10 mouse cellular contexts compared by ENCODE assay signal in genomic region chr8:3450670-3451069, GRCm38 (mm10). TPM values are rescaled to one million over a fixed set of nuclear protein-coding genes. Genes with fewer than 3 reads are reported as not detected.
A peak's percentile ranks its signal among the peaks of the same experiment; 100 is the strongest.
DNase-seq lines count a peak whose midpoint lies in the region; ATAC-seq and TF ChIP-seq lines count a peak whose summit lies in the region.
"Had no signal": no experiment of that assay in that cellular context is flagged by ENCODE, and none has a peak within 500 bp of the region (broad histone marks: within the 10 kb centered on the region; RNA-seq: fewer than 3 reads in every experiment).

No protein-coding gene starts in this region.

- H3K36me3 ChIP-seq in kidney, embryonic 16.5 days (ENCODE audit: insufficient read depth, low read length), result peaks cover 85% of the 10 kb centered on the region
- no peaks in the 10 kb centered on the region for H3K36me3 ChIP-seq in CH12.LX (replicated peaks in 1 of 2; ENCODE audit: control insufficient read depth in 1 of 2, insufficient read depth in 1 of 2, low read length in 1 of 2)
- peaks cover 85% of the 10 kb centered on the region for H3K36me3 ChIP-seq in embryonic facial prominence, embryonic 14.5 days (ENCODE audit: control insufficient read depth, insufficient read depth, low read length)

- in situ Hi-C loops in CH12.LX (cut with MboI; ENCODE audit: low pct_ligation_motif_present, low pct_unique_long_range_greater_than_20kb, low sequenced_read_pairs), result no loop called here

- H3K9me3 ChIP-seq in kidney, embryonic 16.5 days (ENCODE audit: low read length), result no peaks in the 10 kb centered on the region
- no peaks in the 10 kb centered on the region for H3K9me3 ChIP-seq in CH12.LX (replicated peaks; ENCODE audit: low read length)
- H3K9me3 ChIP-seq in embryonic facial prominence, embryonic 14.5 days (ENCODE audit: control insufficient read depth, low read length), result no peaks in the 10 kb centered on the region
- H3K9me3 ChIP-seq: embryonic facial prominence, embryonic 15.5 days; megakaryocyte, embryonic 14.5 days had no signal

- no peak overlapping the region for H3K9ac ChIP-seq in kidney, embryonic 16.5 days (replicated peaks; ENCODE audit: low read length)
- no peak overlapping the region for H3K9ac ChIP-seq in CH12.LX (ENCODE audit: insufficient read depth, low read depth)
- no peak overlapping the region for H3K9ac ChIP-seq in embryonic facial prominence, embryonic 14.5 days (ENCODE audit: low read depth, low read length)
- H3K9ac ChIP-seq: embryonic facial prominence, embryonic 15.5 days had no signal

- H3K27ac ChIP-seq in kidney, embryonic 16.5 days (ENCODE audit: low read length), result no peak overlapping the region
- no peak overlapping the region for H3K27ac ChIP-seq in CH12.LX (ENCODE audit: insufficient read depth, low read depth)
- H3K27ac ChIP-seq in bone marrow macrophage, adult 2 months (ENCODE audit: insufficient read depth, low read depth, low read length), result no peak overlapping the region
- H3K27ac ChIP-seq in embryonic facial prominence, embryonic 14.5 days (replicated peaks; ENCODE audit: low read depth, low read length), result no peak overlapping the region
- H3K27ac ChIP-seq: embryonic facial prominence, embryonic 15.5 days had no signal

- no peak overlapping the region for H3K4me2 ChIP-seq in kidney, embryonic 16.5 days (replicated peaks; ENCODE audit: low read depth, low read length)
- H3K4me2 ChIP-seq in CH12.LX (ENCODE audit: insufficient read depth, low read depth, poor library complexity, severe bottlenecking), result no peak overlapping the region
- no peak overlapping the region for H3K4me2 ChIP-seq in embryonic facial prominence, embryonic 14.5 days (ENCODE audit: low read depth, low read length)
- H3K4me2 ChIP-seq: embryonic facial prominence, embryonic 15.5 days had no signal

- no peak for TF ChIP-seq EP300 in CH12.LX (IDR thresholded peaks at IDR 0.05; ENCODE audit: low read length)

- H3K4me3 ChIP-seq in kidney, embryonic 16.5 days (ENCODE audit: low read length), result no peak overlapping the region
- H3K4me3 ChIP-seq in CH12.LX (replicated peaks in 1 of 3; ENCODE audit: low read depth in 2 of 3, low read length in 2 of 3, poor library complexity in 1 of 3), result no peak overlapping the region
- H3K4me3 ChIP-seq in bone marrow macrophage, adult 2 months (ENCODE audit: insufficient read depth, low read length), result no peak overlapping the region
- H3K4me3 ChIP-seq in embryonic facial prominence, embryonic 14.5 days (ENCODE audit: low read depth, low read length), result no peak overlapping the region
- H3K4me3 ChIP-seq: embryonic facial prominence, embryonic 15.5 days; megakaryocyte, embryonic 14.5 days had no signal

- no peaks in the 10 kb centered on the region for H3K4me1 ChIP-seq in kidney, embryonic 16.5 days (ENCODE audit: insufficient read depth, low read length)
- H3K4me1 ChIP-seq in CH12.LX (ENCODE audit: control insufficient read depth in 1 of 2, insufficient read depth in 2 of 2), result peaks cover 0 to 4% of the 10 kb centered on the region in 2 experiments; a peak in 1 of 4 replicates
- H3K4me1 ChIP-seq in bone marrow macrophage, adult 2 months (ENCODE audit: control insufficient read depth, insufficient read depth, low read length), result no peaks in the 10 kb centered on the region
- H3K4me1 ChIP-seq in embryonic facial prominence, embryonic 14.5 days (ENCODE audit: control insufficient read depth, insufficient read depth, low read length), result no peaks in the 10 kb centered on the region
- H3K4me1 ChIP-seq: embryonic facial prominence, embryonic 15.5 days had no signal

- dilution Hi-C loops in CH12.LX (cut with MboI; ENCODE audit: extremely low pct_ligation_motif_present, extremely low pct_unique_long_range_greater_than_20kb, low sequenced_read_pairs), result no loop called here

- H3K27me3 ChIP-seq in kidney, embryonic 16.5 days (ENCODE audit: insufficient read depth, low read length), result no peaks in the 10 kb centered on the region
- H3K27me3 ChIP-seq in CH12.LX (replicated peaks), result no peaks in the 10 kb centered on the region
- no peaks in the 10 kb centered on the region for H3K27me3 ChIP-seq in embryonic facial prominence, embryonic 14.5 days (replicated peaks; ENCODE audit: control insufficient read depth, insufficient read depth, low read length)
- H3K27me3 ChIP-seq: embryonic facial prominence, embryonic 15.5 days; megakaryocyte, embryonic 14.5 days had no signal

- no peak for ATAC-seq in kidney, embryonic 16.5 days (ENCODE audit: low FRiP score, low TSS enrichment)
- ATAC-seq in embryonic facial prominence, embryonic 14.5 days (ENCODE audit: low read depth), result no peak
- ATAC-seq in inflammation-experienced regulatory T-cells, adult 6 months, result peak; percentile 68

- peak; percentile 49 for DNase-seq in kidney, adult 9 months
- peak; percentile 59 for DNase-seq in CH12.LX (ENCODE audit: extremely low read depth)
- DNase-seq in embryonic facial prominence, embryonic 14.5 days (ENCODE audit: low spot score), result peak; percentile 54
- peak; percentile 44 for DNase-seq in lung, postnatal 25 days (ENCODE audit: low spot score)
- DNase-seq in retina, postnatal 7 days (ENCODE audit: low read depth, low spot score), result peak; percentile 50

- no peak for TF ChIP-seq POLR2A in CH12.LX (IDR thresholded peaks at IDR 0.05; ENCODE audit: low read depth, low read length)
- no peak for TF ChIP-seq POLR2A in bone marrow macrophage, adult 2 months (IDR thresholded peaks at IDR 0.05; ENCODE audit: borderline replicate concordance, low read depth, low read length)

- no peaks in the 10 kb centered on the region for H3K79me2 ChIP-seq in CH12.LX (replicated peaks; ENCODE audit: control insufficient read depth, extremely low read depth, insufficient read depth, poor library complexity, severe bottlenecking)

- TF ChIP-seq CTCF in CH12.LX (conservative IDR thresholded peaks at IDR 0.05 in 1 of 2, IDR thresholded peaks at IDR 0.05 in 1 of 2; ENCODE audit: low read depth in 2 of 2, low read length in 2 of 2), result peak; percentile 84 to 90
- TF ChIP-seq CTCF in bone marrow macrophage, adult 2 months (IDR thresholded peaks at IDR 0.05; ENCODE audit: low read depth, low read length), result peak; percentile 66

- 30% methylated on average over 5 of the region's 5 CpGs for WGBS in kidney, embryonic 16.5 days
- 32% methylated on average over 5 of the region's 5 CpGs for WGBS in embryonic facial prominence, embryonic 14.5 days

- peak; percentile 54 for TF ChIP-seq RAD21 in CH12.LX (IDR thresholded peaks at IDR 0.05; ENCODE audit: low read depth, low read length)

TF ChIP-seq in CH12.LX, 34 proteins besides CTCF, POLR2A, EP300 and RAD21 (continues in another document):
- TF ChIP-seq CHD1 (IDR thresholded peaks at IDR 0.05; ENCODE audit: low read depth, low read length), result no peak

RNA-seq across cellular contexts. Expression of gene Pex11g, which starts 16.8 kb away (rescaled TPM):
- polyA plus RNA-seq in kidney, embryonic 16.5 days (2015; fragmentation: Nextera tagmentation; extraction: Ambion mirVana), result 8.7 and 10.1 TPM in 2 replicates
- 4.9 and 5.9 TPM in 2 replicates for total RNA-seq in CH12.LX (2012; rRNA removed)
- 1.3 and 2.4 TPM in 2 replicates for total RNA-seq in CH12.LX (2014; rRNA removed)
- 1.9 and 2.7 TPM in 2 replicates for polyA plus RNA-seq in CH12.LX (2012; ENCODE audit: insufficient read length, low read depth)
- 3.1 and 4.5 TPM in 2 replicates for polyA plus RNA-seq in bone marrow macrophage, adult 2 months (2012; ENCODE audit: insufficient read depth, insufficient read length, missing spikeins)
- 3.4 and 4.5 TPM in 2 replicates for polyA plus RNA-seq in embryonic facial prominence, embryonic 14.5 days (2014; fragmentation: Nextera tagmentation; extraction: Ambion mirVana)
- 10 to 100 TPM in 2 of 3 experiments, 1 to 10 TPM in 1; 9.0 to 20.4 (median 16.7) TPM for polyA plus RNA-seq in inflammation-experienced regulatory T-cells, adult 6 months (2017; shearing (Covaris generic))

RNA-seq across cellular contexts. Expression of gene Tex45, which starts 20.0 kb away (rescaled TPM):
- 0.19 TPM in 1 of 2 replicates, not detected in the other for polyA plus RNA-seq in kidney, embryonic 16.5 days (2015; fragmentation: Nextera tagmentation; extraction: Ambion mirVana)
- total RNA-seq in CH12.LX (2012; rRNA removed) (not detected in 2 replicates), CH12.LX (2014; rRNA removed) (not detected in 2 replicates)
- polyA plus RNA-seq in CH12.LX (2012; ENCODE audit: insufficient read length, low read depth), result not detected in 2 replicates
- polyA plus RNA-seq in bone marrow macrophage, adult 2 months (2012; ENCODE audit: insufficient read depth, insufficient read length, missing spikeins), result not detected in 2 replicates
- polyA plus RNA-seq in embryonic facial prominence, embryonic 14.5 days (2014; fragmentation: Nextera tagmentation; extraction: Ambion mirVana), result 0.18 TPM in 1 of 2 replicates, not detected in the other
- polyA plus RNA-seq in inflammation-experienced regulatory T-cells, adult 6 months (2017; shearing (Covaris generic)), result not detected
- polyA plus RNA-seq: embryonic facial prominence, embryonic 15.5 days had no signal

RNA-seq across cellular contexts. Expression of gene Zfp358, which starts 42.3 kb away (rescaled TPM):
- 55.6 and 57.1 TPM in 2 replicates for polyA plus RNA-seq in kidney, embryonic 16.5 days (2015; fragmentation: Nextera tagmentation; extraction: Ambion mirVana)
- 0.25 and 0.64 TPM in 2 replicates for total RNA-seq in CH12.LX (2012; rRNA removed)
- total RNA-seq in CH12.LX (2014; rRNA removed), result 0.54 TPM in 1 of 2 replicates, not detected in the other
- 0.17 TPM in 1 of 2 replicates, not detected in the other for polyA plus RNA-seq in CH12.LX (2012; ENCODE audit: insufficient read length, low read depth)
- polyA plus RNA-seq in bone marrow macrophage, adult 2 months (2012; ENCODE audit: insufficient read depth, insufficient read length, missing spikeins), result 17.1 and 20.8 TPM in 2 replicates
- polyA plus RNA-seq in embryonic facial prominence, embryonic 14.5 days (2014; fragmentation: Nextera tagmentation; extraction: Ambion mirVana), result 22.6 and 25.1 TPM in 2 replicates
- polyA plus RNA-seq in inflammation-experienced regulatory T-cells, adult 6 months (2017; shearing (Covaris generic)), result under 1 TPM in 2 of 3 experiments, not detected in 1; 0.60 to 0.86 TPM

RNA-seq across cellular contexts. Expression of gene Mcoln1, which starts 49.6 kb away (rescaled TPM):
- polyA plus RNA-seq in kidney, embryonic 16.5 days (2015; fragmentation: Nextera tagmentation; extraction: Ambion mirVana), result 72.2 and 73.5 TPM in 2 replicates
- total RNA-seq in CH12.LX (2012; rRNA removed) (18.1 and 20.5 TPM in 2 replicates), CH12.LX (2014; rRNA removed) (11.5 and 13.0 TPM in 2 replicates)
- 26.5 and 28.0 TPM in 2 replicates for polyA plus RNA-seq in CH12.LX (2012; ENCODE audit: insufficient read length, low read depth)
- polyA plus RNA-seq in bone marrow macrophage, adult 2 months (2012; ENCODE audit: insufficient read depth, insufficient read length, missing spikeins), result 112 and 117 TPM in 2 replicates
- polyA plus RNA-seq in embryonic facial prominence, embryonic 14.5 days (2014; fragmentation: Nextera tagmentation; extraction: Ambion mirVana), result 36.5 and 40.1 TPM in 2 replicates
- 10 to 100 TPM; 15.3 to 26.3 (median 24.0) TPM for polyA plus RNA-seq in inflammation-experienced regulatory T-cells, adult 6 months (2017; shearing (Covaris generic))

RNA-seq across cellular contexts. Expression of gene Arhgef18, which starts 57.9 kb away (rescaled TPM):
- polyA plus RNA-seq in kidney, embryonic 16.5 days (2015; fragmentation: Nextera tagmentation; extraction: Ambion mirVana), result 11.6 and 12.1 TPM in 2 replicates
- 0.17 and 0.21 TPM in 2 replicates for total RNA-seq in CH12.LX (2012; rRNA removed)
- 0.12 TPM in 1 of 2 replicates, not detected in the other for total RNA-seq in CH12.LX (2014; rRNA removed)
- polyA plus RNA-seq in CH12.LX (2012; ENCODE audit: insufficient read length, low read depth), result 0.26 and 0.27 TPM in 2 replicates
- 1.9 and 2.3 TPM in 2 replicates for polyA plus RNA-seq in bone marrow macrophage, adult 2 months (2012; ENCODE audit: insufficient read depth, insufficient read length, missing spikeins)
- 8.7 and 9.3 TPM in 2 replicates for polyA plus RNA-seq in embryonic facial prominence, embryonic 14.5 days (2014; fragmentation: Nextera tagmentation; extraction: Ambion mirVana)
- 10 to 100 TPM; 21.3 to 30.9 (median 30.4) TPM for polyA plus RNA-seq in inflammation-experienced regulatory T-cells, adult 6 months (2017; shearing (Covaris generic))
